Mouse (Mus musculus): ENCODE results near the gene Wfdc5.

GRCm38 (mm10) chr2:164127297-164127696 lies 55.2 kb downstream of the Wfdc5 start:
- no peak for TF ChIP-seq CTCF (IDR thresholded peaks at IDR 0.05; ENCODE audit: low read depth, low read length)
- no peak for TF ChIP-seq POLR2A (IDR thresholded peaks at IDR 0.05; ENCODE audit: extremely low read depth, insufficient read depth, low read length)
